Mouse (Mus musculus): ENCODE data around the gene Stat5b. TPM values are rescaled to one million over a fixed set of nuclear protein-coding genes. Genes with fewer than 3 reads are reported as not detected.

The Stat5b gene
- polyA plus RNA-seq (2012; rRNA removed): 15.6 and 17.7 TPM in 2 replicates

DNA sequence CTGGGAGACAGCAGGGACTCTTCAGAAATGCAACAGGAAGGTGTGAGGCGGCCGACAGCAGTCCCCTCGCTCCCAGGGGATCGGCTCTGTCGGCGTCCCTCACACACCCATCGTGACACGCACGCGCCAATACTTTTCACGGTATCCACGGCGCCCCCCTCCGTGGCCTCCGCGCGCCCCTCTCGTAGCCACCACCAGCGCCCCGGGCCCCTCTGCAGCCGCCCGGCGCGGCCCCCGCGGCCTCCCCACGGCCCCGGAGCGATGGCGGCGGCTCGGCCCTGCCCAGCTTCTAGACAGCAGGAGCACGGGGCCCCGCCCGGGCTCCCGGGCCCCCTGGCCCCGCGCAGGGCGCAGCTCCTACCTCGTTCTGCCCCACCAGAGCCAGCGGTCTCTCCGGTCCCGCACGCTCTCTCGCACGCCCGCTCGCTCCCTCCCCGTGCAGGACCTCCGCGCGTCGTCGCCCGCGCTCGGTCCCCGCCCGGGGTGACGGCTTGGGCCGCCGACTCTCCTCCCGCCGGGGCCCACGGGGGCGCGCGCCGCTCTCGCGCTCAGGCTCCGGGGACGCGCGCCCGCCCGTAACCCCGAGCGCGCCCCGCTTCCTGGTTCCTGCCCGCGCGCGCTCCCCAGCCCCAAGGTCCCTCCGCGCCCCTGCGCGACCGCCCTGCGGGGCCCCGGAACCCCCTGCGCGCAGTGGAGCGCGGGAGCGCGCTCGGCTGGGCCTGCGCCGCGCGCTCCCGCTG lies at the start of gene Stat5b:
Gene Stat5b, minus strand, starts transcription at position 687 of the 740 bp plus-strand sequence.

DNA sequence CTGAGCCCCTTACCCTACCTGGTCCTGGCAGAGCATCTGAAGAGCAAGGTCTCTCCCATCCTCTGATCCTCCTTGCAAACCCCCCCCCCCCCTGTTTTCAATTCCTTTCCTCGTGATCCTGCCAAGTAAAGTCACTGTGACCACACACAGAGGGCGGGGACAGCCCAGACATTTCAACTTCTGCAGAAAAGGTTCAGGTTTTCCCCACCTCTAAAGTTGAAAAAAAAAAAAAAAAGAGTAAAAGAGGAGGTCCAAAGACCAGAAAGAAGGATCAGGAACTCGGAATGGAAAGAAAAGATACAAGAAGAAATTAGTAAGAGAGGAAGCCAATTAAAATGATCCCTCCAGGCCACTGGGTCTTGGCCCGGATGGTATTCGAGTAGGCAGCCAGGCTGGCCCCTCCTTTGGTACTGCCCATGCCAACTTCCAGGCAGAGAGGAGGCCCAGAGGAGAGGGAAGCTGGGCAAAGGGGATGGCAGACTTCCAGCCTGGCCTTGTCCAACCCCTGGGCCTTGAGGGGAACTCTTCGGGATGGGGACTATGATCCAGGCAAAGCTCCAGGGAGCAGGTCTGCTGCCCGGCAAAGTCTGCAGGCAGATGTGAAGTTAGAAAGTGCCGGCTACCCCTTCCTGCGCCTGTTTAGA lies 8.5 kb upstream of the Stat5b start, which contains the start of gene Stat5a:
Gene Stat5a, plus strand, starts transcription at position 417 of the 644 bp plus-strand sequence.

DNA sequence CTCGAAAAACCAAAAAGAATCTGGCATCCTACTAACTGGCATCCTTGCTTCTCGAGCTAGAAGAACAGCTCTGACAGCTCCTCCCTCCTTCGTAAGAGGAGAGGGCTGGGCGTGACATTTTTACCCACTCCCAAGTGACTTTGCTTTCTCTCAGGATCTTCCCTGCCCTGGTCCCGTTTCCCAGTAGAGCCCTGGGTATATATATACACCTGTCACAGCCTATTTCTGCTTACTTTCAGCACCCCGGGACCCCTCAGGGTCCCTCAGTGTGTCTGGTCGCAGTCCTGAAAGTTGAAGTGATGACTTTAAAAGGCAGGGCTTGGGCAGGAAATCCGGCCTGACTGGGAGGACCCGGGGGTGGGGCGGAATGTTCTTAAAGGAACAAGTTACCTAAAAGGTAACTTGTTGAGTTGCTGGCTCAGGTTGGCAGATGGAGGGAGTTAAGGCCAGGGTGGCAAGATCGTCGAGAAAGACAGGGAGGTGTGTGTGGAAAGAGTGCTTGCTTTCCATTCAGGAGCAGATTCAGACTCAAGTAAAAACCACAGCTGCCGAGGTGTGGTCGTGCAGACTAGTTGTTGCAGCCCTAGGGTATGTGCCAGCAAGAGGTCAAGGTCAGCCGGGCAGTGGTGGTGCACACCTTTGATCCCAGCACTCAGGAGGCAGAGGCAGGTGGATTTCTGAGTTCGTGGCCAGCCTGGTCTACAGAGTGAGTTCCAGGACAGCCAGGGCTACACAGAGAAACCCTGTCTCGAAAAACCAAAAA lies 79.7 kb downstream of the Stat5b start, which contains the start of gene Ghdc:
Gene Ghdc, minus strand, starts transcription at position 312 of the 763 bp plus-strand sequence.

DNA sequence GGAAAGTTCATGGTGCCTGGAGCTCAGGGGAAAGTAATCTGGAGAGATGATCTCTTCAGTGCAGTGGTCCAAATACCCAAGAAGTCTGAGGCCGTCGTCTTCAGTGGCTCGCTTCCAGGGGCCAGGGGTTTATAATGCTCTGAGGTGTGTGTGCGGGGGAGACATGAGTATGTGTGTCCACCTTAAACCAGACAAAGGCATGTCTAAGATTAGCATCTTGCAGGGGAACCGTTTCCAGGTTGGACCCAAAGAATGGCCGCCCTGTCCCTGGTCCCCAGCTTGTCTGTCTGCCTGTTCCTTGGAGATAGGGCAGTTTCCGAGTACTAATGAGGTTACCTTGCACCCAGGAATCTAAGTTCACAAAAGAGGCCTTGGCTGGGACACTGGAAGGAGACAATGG lies 87.7 kb downstream of the Stat5b start, which contains the start of gene Hcrt:
Gene Hcrt, minus strand, starts transcription at position 101 of the 400 bp plus-strand sequence.

DNA sequence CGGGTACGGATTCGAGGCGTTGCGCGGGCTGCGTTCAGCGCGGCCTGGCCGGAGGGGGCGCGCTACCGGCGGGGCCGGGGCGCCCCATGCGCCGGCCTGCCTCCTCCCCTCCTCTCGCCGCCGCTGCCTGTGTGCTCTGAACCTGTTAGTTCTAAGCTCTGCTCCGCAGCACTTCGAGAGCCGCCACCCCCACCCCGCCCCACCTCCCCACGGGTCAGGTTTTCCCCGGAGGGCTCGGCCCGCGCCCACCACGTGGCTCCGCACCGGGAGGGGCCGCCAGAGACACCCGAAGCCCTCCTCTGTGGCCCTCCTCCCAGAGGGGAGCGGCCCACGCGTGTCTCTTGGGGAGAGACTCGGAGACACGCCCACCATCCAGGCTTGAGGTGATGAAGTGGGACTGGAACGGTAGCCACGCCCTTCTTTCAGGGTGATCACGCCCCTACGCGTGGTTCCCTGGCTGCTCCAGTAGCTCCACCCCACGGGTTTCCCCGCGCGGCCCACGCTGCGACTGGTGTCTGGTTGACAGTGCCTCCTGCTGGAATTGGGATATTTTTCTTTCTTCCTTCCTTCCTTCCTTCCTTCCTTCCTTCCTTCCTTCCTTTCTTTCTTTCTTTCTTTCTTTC lies 90.8 kb downstream of the Stat5b start, which contains the start of gene Kcnh4:
Gene Kcnh4, minus strand, starts transcription at position 332 of the 623 bp plus-strand sequence.

DNA sequence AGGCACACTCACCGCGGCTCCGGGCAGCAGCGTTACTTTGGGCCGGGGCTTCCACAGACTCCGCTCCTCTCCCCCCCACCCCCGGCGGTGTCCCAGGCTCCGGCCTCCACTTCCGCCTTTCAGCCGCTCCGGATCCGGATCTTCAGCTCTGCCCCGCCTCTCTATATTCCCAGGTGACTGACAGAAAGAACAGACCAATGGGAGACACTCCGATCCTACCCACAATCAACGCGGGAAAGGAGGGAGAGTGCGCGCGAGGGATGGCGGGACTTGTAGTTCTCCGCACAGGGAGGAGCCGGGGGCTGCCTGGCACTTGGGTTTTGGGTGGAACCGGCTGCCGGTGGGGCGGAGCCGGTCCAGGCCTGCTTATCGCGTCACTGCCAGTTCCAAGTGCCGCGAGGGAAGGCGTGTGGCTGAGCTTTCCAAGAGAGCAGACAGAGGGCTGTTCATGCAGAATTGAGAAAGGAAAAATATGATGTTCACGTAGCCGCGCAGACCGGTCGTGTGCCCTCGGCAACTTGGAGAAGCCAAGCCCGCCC lies 112.4 kb downstream of the Stat5b start, which contains the start of gene Rab5c:
Gene Rab5c, minus strand, starts transcription at position 150 of the 539 bp plus-strand sequence.

Other genes with a start within 250 kb of the Stat5b start
- 93.5 and 98.6 TPM in 2 replicates for gene Nkiras2, start 231.5 kb downstream of the Stat5b start, polyA plus RNA-seq (2012; rRNA removed)
- gene Dnajc7, start 230.6 kb downstream of the Stat5b start, polyA plus RNA-seq (2012; rRNA removed): 241 and 259 TPM in 2 replicates
- gene Zfp385c, start 158.3 kb downstream of the Stat5b start, polyA plus RNA-seq (2012; rRNA removed): 0.26 and 2.1 TPM in 2 replicates
- gene Dhx58, start 146.5 kb downstream of the Stat5b start, polyA plus RNA-seq (2012; rRNA removed): 3.3 and 3.5 TPM in 2 replicates
- 62.1 and 66.2 TPM in 2 replicates for gene Kat2a, start 138.3 kb downstream of the Stat5b start, polyA plus RNA-seq (2012; rRNA removed)
- gene Hspb9, start 136.9 kb downstream of the Stat5b start, polyA plus RNA-seq (2012; rRNA removed): not detected in 2 replicates
- 202 and 208 TPM in 2 replicates for gene Rab5c, start 112.5 kb downstream of the Stat5b start, polyA plus RNA-seq (2012; rRNA removed)
- gene Kcnh4, start 90.8 kb downstream of the Stat5b start, polyA plus RNA-seq (2012; rRNA removed): 26.0 and 29.2 TPM in 2 replicates
- gene Hcrt, start 87.8 kb downstream of the Stat5b start, polyA plus RNA-seq (2012; rRNA removed): 0.15 and 0.38 TPM in 2 replicates
- gene Ghdc, start 79.8 kb downstream of the Stat5b start, polyA plus RNA-seq (2012; rRNA removed): 5.9 and 8.0 TPM in 2 replicates
- gene Stat5a, start 8.6 kb upstream of the Stat5b start, polyA plus RNA-seq (2012; rRNA removed): 1.7 and 2.7 TPM in 2 replicates
- 35.0 and 48.7 TPM in 2 replicates for gene Stat3, start 88.8 kb upstream of the Stat5b start, polyA plus RNA-seq (2012; rRNA removed)
- gene Cavin1, start 120.2 kb upstream of the Stat5b start, polyA plus RNA-seq (2012; rRNA removed): 20.4 and 38.1 TPM in 2 replicates
- gene Atp6v0a1, start 158.7 kb upstream of the Stat5b start, polyA plus RNA-seq (2012; rRNA removed): 146 and 170 TPM in 2 replicates
- gene Naglu, start 219.3 kb upstream of the Stat5b start, polyA plus RNA-seq (2012; rRNA removed): 9.0 and 11.7 TPM in 2 replicates
- gene Hsd17b1, start 227.7 kb upstream of the Stat5b start, polyA plus RNA-seq (2012; rRNA removed): 0.57 and 0.60 TPM in 2 replicates
- 53.2 and 56.6 TPM in 2 replicates for gene Coasy, start 231.8 kb upstream of the Stat5b start, polyA plus RNA-seq (2012; rRNA removed)
- gene Mlx, start 236.6 kb upstream of the Stat5b start, polyA plus RNA-seq (2012; rRNA removed): 55.4 and 59.4 TPM in 2 replicates
- 26.7 and 35.7 TPM in 2 replicates for gene Psmc3ip, start 244.7 kb upstream of the Stat5b start, polyA plus RNA-seq (2012; rRNA removed)